Mouse (Mus musculus) midbrain, embryonic 12.5 days (tissue): ENCODE measurements around the gene Mef2a. TPM values are rescaled to one million over a fixed set of nuclear protein-coding genes. Genes with fewer than 3 reads are reported as not detected.

Source experiments
- polyA plus RNA-seq: library from polyadenylated mRNA; unstranded; fragments of >200 nt; fragmentation: Nextera tagmentation; extraction: Ambion mirVana; gene quantifications from 2 replicates; pipeline ENCODE4 v1.2.1, GENCODE M21; 2016

Mef2a gene
- polyA plus RNA-seq, 1 experiment from 2014 or later = 29.7 TPM

Other genes starting within 250 kb of the Mef2a start
- gene Lysmd4, start 150.3 kb downstream of the Mef2a start, polyA plus RNA-seq = 19.8 and 21.0 TPM in 2 replicates